In genomic region chr9:79029456-79029855, GRCm38 (mm10) we compare ENCODE assay signal across 10 mouse cellular contexts.
"Had no signal": no experiment of that assay in that cellular context is flagged by ENCODE, and none has a peak within 500 bp of the region (broad histone marks: within the 10 kb centered on the region; RNA-seq: fewer than 3 reads in every experiment).

No protein-coding gene starts in this region.

- H3K4me2 ChIP-seq: liver, embryonic 11.5 days; liver, embryonic 15.5 days; midbrain, embryonic 13.5 days had no signal

- H3K9me3 ChIP-seq: liver, embryonic 15.5 days; midbrain, embryonic 13.5 days had no signal

- ATAC-seq: lung, postnatal 0 days; midbrain, embryonic 13.5 days had no signal

- H3K9ac ChIP-seq: liver, embryonic 15.5 days; midbrain, embryonic 13.5 days had no signal

- H3K27ac ChIP-seq: liver, embryonic 15.5 days; midbrain, embryonic 13.5 days had no signal

- H3K4me1 ChIP-seq: liver, embryonic 15.5 days; midbrain, embryonic 13.5 days had no signal

- H3K27me3 ChIP-seq: liver, embryonic 15.5 days; midbrain, embryonic 13.5 days had no signal

- DNase-seq: kidney, adult 8-10 months; kidney, postnatal 25 days; lung, adult 2 months; lung, postnatal 36 days; right cerebral cortex, postnatal 14 days; thymus, postnatal 36 days had no signal

- H3K4me3 ChIP-seq: liver, embryonic 15.5 days; midbrain, embryonic 13.5 days had no signal

- H3K36me3 ChIP-seq: liver, embryonic 15.5 days; midbrain, embryonic 13.5 days had no signal
